Mouse (Mus musculus) retina, adult 2 months (tissue): ENCODE data around the gene Hacd1.

Experiments used
- DNase-seq: peaks from one replicate; pipeline ENCODE4 v3.0.0-alpha.2; 2012; ENCODE audit warnings: low read depth, low spot score

The Hacd1 gene

DNA sequence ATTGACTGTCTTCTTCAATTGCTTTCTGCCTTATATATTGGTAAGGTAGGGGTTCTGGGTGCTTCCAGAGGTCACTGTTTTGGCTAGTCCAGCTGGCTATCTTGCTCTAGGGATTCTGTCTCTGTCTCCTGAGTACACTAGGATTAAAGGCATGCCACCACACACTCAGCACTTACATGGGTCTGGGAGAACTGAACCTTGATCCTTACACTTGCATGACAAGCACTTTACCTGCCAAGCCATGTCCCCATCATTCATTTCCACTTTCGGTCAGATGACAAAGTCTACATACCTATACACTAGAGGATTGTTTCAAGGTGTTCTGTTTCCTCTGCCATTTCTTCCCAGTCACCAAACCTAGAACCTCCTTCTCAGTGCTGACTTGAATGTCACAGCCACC is 50.8 kb downstream of the Hacd1 start:
- DNase-seq, result no peak

DNA sequence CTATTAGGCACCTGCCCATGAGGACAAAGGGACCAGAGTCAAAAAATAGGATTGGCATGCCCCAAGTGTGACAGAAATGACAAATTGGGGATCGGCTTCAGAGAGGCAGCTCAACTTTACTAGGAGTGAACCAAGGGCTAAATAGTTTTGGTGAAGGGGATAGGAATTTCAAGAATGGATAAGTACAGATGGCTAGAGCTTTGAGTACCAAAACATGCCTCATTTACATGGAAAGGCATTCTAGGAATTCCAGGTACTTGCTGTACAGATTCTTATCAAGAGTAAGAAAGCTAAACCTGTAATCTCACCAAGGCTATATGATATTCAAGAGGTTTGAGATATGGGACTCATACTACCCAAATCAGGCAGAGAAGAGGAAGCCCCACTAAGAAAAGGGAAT is 95.8 kb downstream of the Hacd1 start:
- no peak for DNase-seq

DNA sequence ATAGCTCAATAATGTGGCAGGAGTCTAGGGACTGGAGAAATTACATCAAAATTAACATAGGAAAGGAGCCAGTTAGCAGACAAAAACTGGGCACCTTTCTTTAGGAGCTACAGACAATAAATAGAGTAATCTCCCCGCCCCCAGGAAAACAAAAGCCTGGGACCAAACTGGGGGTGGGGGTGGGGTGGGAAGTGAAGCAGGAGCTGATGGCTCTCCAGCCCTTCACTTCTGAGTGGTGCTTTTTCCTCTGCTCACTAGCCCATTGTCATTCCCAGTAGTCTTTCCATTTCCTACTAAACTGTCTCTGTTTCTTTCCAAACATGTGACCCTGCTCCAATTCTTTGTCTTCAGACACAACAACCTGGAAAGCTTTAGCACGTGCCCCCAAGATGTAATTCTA is 99.5 kb downstream of the Hacd1 start:
- DNase-seq, result no peak

DNA sequence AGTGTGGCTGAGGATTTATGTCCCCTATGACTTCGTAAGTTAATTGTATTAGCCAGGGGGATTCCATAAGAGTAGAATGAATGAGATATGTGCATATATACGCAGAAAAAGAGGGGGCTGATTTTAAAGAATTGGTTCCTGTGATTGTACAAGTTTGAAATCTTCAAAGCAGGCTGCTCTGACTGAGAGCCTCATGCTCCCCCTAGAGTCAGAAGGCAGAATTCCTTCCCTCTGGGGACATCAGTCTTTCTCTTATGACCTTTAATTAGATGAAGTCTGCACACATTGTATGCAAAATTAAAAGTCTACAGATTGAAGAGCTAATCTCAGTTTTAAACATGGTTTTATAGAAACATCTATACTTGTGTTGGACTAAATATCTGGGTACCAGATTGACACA is 117.8 kb downstream of the Hacd1 start:
- no peak for DNase-seq

DNA sequence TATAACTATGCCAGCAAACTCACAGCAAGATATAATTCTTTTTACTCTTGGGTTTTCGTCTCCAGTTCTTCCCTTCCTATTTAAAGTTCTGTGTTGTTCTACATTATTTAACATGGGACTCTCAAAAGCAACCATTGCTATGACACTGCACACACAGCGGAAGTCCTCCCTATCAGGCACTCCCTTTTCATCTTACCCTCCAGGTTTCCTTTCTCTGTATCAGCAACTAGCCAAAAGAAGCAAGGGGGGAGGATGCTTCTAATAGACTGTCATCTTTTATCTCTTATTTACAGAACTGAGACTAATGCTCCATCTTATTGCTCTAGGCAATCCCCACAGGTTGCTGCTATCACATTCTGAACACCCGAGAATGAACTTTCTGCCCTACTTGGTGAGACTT is 120.6 kb downstream of the Hacd1 start:
- DNase-seq, result no peak

DNA sequence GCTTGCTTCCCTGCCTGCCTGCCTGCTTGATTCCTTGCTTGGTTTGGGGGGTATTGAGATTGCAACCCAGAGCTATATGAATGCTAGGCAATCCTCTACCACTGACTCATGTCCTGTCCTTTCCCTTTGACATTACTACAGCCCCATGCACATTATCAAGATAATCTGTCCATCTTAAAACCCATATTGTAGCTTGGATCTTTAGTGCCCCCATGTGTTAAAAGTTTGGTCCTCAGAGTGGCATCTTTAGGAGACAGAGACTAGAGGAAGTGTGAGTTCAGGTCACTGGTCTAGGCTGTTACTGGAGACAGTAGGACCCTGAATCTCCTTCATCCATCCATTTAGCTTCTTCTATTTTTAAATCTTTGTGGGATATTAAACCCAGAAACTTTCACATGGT is 123.7 kb downstream of the Hacd1 start:
- DNase-seq, result no peak

DNA sequence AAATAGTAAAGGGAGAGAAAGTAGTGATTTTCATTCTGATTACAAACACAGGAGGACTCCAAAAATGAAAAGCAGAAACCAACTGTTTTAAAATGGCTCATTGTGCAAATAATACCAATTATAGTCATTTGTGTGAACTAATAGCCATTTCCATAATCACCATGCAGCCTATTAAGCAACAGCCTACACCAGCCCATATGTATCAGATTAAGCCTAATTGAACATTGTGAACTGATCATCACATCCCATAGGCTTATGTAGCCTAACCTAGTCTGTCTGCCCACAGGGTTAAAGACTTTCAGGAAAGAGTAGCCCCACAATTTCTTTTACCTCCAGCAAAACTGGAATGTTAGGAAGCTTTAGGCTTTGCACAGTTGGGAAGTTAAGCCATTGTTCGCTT is 125.2 kb downstream of the Hacd1 start:
- no peak for DNase-seq

DNA sequence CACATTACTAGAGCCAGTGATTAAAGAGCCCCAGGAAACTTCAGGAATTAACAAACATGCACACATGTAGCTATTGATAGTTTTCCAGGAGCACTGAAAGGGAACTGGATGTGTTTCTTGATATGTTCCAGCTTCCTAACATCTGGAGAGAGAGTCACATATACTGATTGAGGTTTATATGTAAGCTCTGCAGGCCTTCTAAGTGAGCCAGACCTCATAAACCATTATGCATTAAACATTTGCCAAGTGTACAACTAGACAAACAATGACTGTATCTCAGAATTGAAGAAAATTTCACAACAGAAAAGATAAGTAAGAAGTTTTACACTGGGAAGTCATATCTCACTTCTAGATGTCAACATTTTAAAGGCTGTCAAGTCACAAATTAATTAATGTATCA is 167.4 kb downstream of the Hacd1 start:
- DNase-seq, result no peak

DNA sequence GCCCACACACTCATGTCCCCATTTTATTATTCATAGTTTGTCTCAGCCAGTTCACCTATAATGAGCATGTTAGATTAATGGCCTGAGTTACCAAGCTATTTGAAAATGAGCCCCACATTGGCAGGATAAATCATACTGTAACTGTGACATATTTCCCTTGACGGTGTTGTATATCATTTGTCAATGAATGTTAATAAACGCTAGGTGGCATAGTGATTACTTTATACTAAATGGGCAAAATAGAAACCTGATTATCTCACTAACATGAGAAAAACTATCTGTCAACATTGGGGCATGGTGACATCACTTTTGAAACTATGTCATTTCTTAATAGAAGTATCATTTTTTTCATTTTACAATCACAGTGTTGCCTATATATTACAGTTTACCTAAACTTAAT is 198.5 kb downstream of the Hacd1 start:
- DNase-seq, result no peak

DNA sequence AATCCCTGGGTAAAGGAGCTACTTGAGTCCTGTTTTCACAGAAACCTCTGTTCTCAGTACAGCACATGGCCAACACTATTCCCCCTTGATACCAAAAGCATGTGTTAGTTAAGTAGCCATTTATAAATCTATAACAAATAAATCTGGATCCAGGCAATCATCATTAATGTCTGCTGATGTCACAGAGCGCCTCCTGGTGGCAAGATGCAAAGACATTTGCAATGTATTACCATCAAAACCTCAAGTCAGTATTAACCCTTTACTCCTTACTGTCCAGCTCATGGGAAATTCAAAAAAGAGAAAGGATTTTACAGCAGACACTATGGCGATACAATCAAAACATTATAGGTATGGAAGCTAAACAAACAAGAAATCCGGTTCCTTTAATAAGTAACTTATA is 200.4 kb downstream of the Hacd1 start:
- DNase-seq, result no peak

DNA sequence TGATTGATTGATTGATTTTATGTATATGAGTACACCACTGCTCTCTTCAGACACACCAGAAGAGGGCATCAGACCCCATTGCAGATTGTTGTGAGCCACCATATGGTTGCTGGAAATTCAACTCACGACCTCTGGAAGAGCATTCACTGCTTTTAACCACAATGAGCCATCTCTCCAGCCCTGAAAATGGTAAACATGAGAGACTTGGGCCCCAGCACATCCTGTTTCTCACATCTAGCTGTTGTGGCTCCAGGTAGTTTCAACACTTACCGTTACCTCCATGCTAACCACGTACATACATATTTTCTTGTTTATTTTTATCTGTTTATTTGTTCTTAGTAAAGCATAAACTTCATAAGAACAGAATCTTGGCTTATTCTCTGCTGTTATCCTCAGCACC is 219.6 kb downstream of the Hacd1 start:
- DNase-seq, result no peak

DNA sequence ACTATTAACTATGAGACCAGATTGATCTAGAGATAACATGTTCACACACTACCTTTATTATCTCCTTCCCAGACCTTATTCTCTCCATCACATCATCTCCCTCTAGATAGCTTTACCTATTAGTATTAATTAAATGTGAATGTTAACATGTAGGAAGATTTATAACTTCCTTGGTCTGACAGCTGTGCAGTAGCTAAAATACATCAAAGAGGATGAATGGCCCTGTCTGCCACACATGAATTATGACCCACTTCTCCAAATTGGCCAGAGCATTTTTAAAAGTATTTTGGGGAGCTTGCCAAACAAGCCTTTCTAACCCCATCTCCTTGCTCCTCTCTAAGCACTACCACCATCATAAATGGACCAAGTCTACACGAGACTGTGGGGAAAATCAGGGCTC is 220.9 kb downstream of the Hacd1 start:
- DNase-seq, result no peak

DNA sequence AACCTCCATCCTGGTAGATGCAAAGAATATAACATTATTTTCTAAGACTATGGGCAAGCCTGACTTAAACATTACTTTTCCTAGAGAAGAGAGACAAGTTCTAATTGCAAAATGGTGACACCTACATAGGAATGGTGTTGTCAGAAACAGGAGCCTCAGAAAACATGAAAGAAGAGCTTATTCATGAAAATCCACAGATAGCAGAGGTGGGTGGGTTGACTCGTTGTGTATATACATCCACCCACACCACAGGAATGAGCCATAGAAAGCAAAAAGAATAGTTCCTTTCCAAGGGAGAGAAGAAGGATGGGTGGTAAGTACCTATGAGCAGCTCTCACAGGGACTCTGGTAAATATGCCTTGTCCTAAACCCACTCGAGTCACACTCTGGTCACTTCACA is 239.3 kb downstream of the Hacd1 start:
- no peak for DNase-seq

DNA sequence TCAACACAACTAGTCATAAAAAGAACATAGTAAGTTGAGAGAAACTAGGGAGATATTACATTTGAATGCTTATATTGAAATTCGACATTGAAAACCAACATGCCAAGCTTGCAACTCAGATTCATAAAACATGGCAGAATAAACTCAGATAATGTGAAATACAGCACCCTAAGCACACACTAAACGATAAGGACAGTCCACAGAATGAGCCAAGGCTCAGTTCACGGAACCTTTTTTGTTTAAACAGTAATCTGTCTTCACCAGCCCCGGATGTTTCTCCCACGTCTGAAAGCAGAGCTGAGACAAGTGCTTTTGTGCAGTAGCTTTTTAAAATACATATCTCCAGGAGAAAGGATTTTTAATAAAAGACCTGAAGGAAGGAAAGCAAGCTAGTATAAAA is 247.3 kb downstream of the Hacd1 start:
- DNase-seq, result no peak

DNA sequence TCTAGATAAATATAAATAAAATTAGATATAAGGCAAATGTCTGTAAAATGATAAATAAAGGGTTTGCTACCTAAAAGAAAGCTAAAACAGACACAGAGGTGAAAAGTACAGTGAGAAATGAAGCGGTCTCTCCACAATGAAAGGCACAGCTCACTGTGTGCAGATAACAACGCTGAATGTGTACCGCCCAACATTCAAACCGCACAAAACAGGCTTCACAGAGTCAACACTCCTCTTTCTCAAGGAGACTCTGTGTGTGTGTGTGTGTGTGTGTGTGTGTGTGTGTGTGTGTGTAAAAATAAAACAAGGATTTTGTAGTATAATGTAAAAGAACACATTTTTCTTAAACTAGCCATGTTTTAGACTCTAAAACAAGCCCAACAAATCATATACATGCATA is 247.9 kb downstream of the Hacd1 start:
- no peak for DNase-seq

DNA sequence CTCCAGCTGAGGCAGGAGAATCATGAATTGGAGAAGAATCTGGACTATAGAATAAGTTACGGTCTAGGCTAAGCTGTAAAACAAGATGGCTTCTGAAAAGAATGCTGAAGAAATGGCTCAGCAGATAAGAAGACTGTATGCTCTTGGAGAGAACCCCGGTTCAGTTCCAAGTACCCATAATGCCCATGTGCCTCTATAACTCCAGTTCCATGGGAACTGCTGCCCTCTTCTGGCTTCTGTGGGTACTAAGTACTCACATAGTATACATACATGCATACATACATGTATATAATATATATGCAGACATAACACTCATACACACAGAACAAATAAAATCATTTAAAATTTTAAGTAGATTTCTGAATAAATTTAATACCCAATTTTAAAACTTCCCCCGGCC is 249.8 kb downstream of the Hacd1 start:
- no peak for DNase-seq

DNA sequence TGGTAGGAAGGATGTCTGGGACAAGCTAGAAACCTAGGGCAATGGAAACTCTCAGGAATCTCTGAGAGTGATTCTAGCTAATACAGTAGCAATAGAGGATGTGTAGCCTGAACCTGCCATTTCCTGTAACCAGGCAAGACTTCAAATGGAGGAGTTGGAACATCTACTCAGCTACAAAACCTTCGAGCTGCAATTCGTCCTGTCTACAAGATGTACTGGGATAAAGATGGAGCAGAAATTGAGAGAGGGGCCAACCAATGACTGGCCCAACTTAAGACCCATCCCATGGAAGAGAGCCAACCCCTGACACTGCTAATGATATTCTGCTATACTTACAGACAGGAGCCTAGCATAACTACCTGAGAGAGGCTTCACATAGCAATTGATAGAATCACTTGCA is 255.3 kb downstream of the Hacd1 start:
- no peak for DNase-seq
